In genomic region chr15:80192847-80193246, GRCm38 (mm10) we compare ENCODE assay signal across 27 mouse cellular contexts. TPM values are rescaled to one million over a fixed set of nuclear protein-coding genes. Genes with fewer than 3 reads are reported as not detected.
DNase-seq lines count a peak whose midpoint lies in the region; ATAC-seq and TF ChIP-seq lines count a peak whose summit lies in the region.
"Had no signal": no experiment of that assay in that cellular context is flagged by ENCODE, and none has a peak within 500 bp of the region (broad histone marks: within the 10 kb centered on the region; RNA-seq: fewer than 3 reads in every experiment).

No protein-coding gene starts in this region.

- peak overlapping the region; percentile 54; the same call in 1 of the 2 replicates for H3K27ac ChIP-seq in stomach, embryonic 15.5 days
- H3K27ac ChIP-seq in hindbrain, postnatal 0 days, result no peak overlapping the region
- H3K27ac ChIP-seq: embryonic facial prominence, embryonic 12.5 days; hindbrain, embryonic 10.5 days; limb, embryonic 13.5 days; liver, embryonic 12.5 days; midbrain, embryonic 10.5 days; neural tube, embryonic 15.5 days had no signal

- 0 out of 2 replicates have a peak, but pooled peaks cover 4% of the 10 kb centered on the region for H3K36me3 ChIP-seq in stomach, embryonic 15.5 days
- H3K36me3 ChIP-seq in hindbrain, postnatal 0 days (ENCODE audit: insufficient read depth, low read length), result no peaks in the 10 kb centered on the region
- H3K36me3 ChIP-seq: embryonic facial prominence, embryonic 12.5 days; heart, embryonic 12.5 days; limb, embryonic 13.5 days; liver, embryonic 12.5 days; neural tube, embryonic 15.5 days had no signal

- no peaks in the 10 kb centered on the region for H3K9me3 ChIP-seq in stomach, embryonic 15.5 days
- no peaks in the 10 kb centered on the region for H3K9me3 ChIP-seq in hindbrain, postnatal 0 days (ENCODE audit: low read length)
- H3K9me3 ChIP-seq: embryonic facial prominence, embryonic 12.5 days; limb, embryonic 13.5 days; liver, embryonic 12.5 days; neural tube, embryonic 15.5 days had no signal

- no peak overlapping the region for H3K9ac ChIP-seq in stomach, embryonic 15.5 days
- H3K9ac ChIP-seq in hindbrain, postnatal 0 days (replicated peaks; ENCODE audit: low read length), result no peak overlapping the region
- H3K9ac ChIP-seq: embryonic facial prominence, embryonic 12.5 days; forebrain, postnatal 0 days; heart, embryonic 12.5 days; limb, embryonic 13.5 days; liver, embryonic 12.5 days; neural tube, embryonic 15.5 days had no signal

- no peak for TF ChIP-seq CTCF in hindbrain, postnatal 0 days (IDR thresholded peaks at IDR 0.05; ENCODE audit: low read depth)

- no peak; the same call in 1 of the 2 replicates for ATAC-seq in stomach, embryonic 15.5 days (ENCODE audit: insufficient read depth, low FRiP score, low read depth)
- ATAC-seq in hindbrain, postnatal 0 days, result no peak
- ATAC-seq: forebrain, postnatal 0 days; liver, embryonic 12.5 days had no signal

- no peaks in the 10 kb centered on the region for H3K27me3 ChIP-seq in stomach, embryonic 15.5 days (replicated peaks)
- no peaks in the 10 kb centered on the region for H3K27me3 ChIP-seq in hindbrain, postnatal 0 days (ENCODE audit: insufficient read depth, low read length)
- H3K27me3 ChIP-seq: embryonic facial prominence, embryonic 12.5 days; heart, embryonic 12.5 days; limb, embryonic 13.5 days; neural tube, embryonic 15.5 days had no signal

- WGBS in stomach, embryonic 15.5 days, result 71% methylated on average over 7 of the region's 7 CpGs
- 87% methylated on average over 7 of the region's 7 CpGs for WGBS in hindbrain, postnatal 0 days

- peaks cover 41% of the 10 kb centered on the region for H3K4me1 ChIP-seq in stomach, embryonic 15.5 days
- H3K4me1 ChIP-seq in hindbrain, postnatal 0 days (ENCODE audit: insufficient read depth, low read length), result peaks cover 9% of the 10 kb centered on the region; the same call in 1 of the 2 replicates

- peak overlapping the region; percentile 5; the same call in 1 of the 2 replicates for H3K4me2 ChIP-seq in stomach, embryonic 15.5 days
- no peak overlapping the region for H3K4me2 ChIP-seq in hindbrain, postnatal 0 days (ENCODE audit: low read depth, low read length)
- H3K4me2 ChIP-seq: embryonic facial prominence, embryonic 12.5 days; heart, embryonic 12.5 days; limb, embryonic 13.5 days; liver, embryonic 12.5 days; neural tube, embryonic 15.5 days had no signal

- no peak overlapping the region for H3K4me3 ChIP-seq in stomach, embryonic 15.5 days (replicated peaks)
- no peak overlapping the region for H3K4me3 ChIP-seq in hindbrain, postnatal 0 days (ENCODE audit: low read length)
- H3K4me3 ChIP-seq: embryonic facial prominence, embryonic 12.5 days; heart, embryonic 12.5 days; hindbrain, embryonic 10.5 days; limb, embryonic 13.5 days; liver, embryonic 12.5 days; midbrain, embryonic 10.5 days; neural tube, embryonic 15.5 days had no signal

- peak; percentile 45 for DNase-seq in kidney, adult 11 months
- DNase-seq in kidney, postnatal 4 days, result no peak
- peak; percentile 15 for DNase-seq in thymus, postnatal 0 days (ENCODE audit: low spot score)
- no peak for DNase-seq in thymus, postnatal 36 days
- DNase-seq in hindbrain, postnatal 0 days (ENCODE audit: low spot score), result no peak
- DNase-seq in right cerebral cortex, adult 2 months (ENCODE audit: low spot score in 2 of 2), result no peak
- DNase-seq: adrenal gland, adult 8-10 months; cerebellum, adult 11-12 months; cerebellum, postnatal 14 days; forebrain, postnatal 0 days; gastrocnemius, postnatal 25 days; heart, adult 18-20 months; heart, postnatal 10 days; lung, adult 18-20 months; lung, postnatal 10 days had no signal

RNA-seq across cellular contexts. Expression of gene Mgat3, which starts 19.3 kb away (rescaled TPM):
- polyA plus RNA-seq in thymus, postnatal 0 days (2015; fragmentation: Nextera tagmentation; extraction: Ambion mirVana), result 4.7 and 5.0 TPM in 2 replicates
- 9.6 and 10.6 TPM in 2 replicates for polyA plus RNA-seq in stomach, embryonic 15.5 days (2015; fragmentation: Nextera tagmentation; extraction: Ambion mirVana)
- total RNA-seq in hindbrain, postnatal 0 days (2014; rRNA removed), result 99.6 and 106 TPM in 2 replicates
- polyA plus RNA-seq in hindbrain, postnatal 0 days (2015; fragmentation: Nextera tagmentation; extraction: Ambion mirVana), result 13.2 and 13.5 TPM in 2 replicates
- total RNA-seq: MEL had no signal

RNA-seq across cellular contexts. Expression of gene Mief1, which starts 41.0 kb away (rescaled TPM):
- polyA plus RNA-seq in thymus, postnatal 0 days (2015; fragmentation: Nextera tagmentation; extraction: Ambion mirVana), result 25.3 and 27.7 TPM in 2 replicates
- polyA plus RNA-seq in stomach, embryonic 15.5 days (2015; fragmentation: Nextera tagmentation; extraction: Ambion mirVana), result 28.2 and 32.1 TPM in 2 replicates
- total RNA-seq in hindbrain, postnatal 0 days (2014; rRNA removed), result 46.3 and 51.1 TPM in 2 replicates
- polyA plus RNA-seq in hindbrain, postnatal 0 days (2015; fragmentation: Nextera tagmentation; extraction: Ambion mirVana), result 20.3 and 22.0 TPM in 2 replicates

RNA-seq across cellular contexts. Expression of gene AC140267.1, which starts 42.8 kb away (rescaled TPM):
- not detected in 2 replicates for polyA plus RNA-seq in thymus, postnatal 0 days (2015; fragmentation: Nextera tagmentation; extraction: Ambion mirVana)
- polyA plus RNA-seq in stomach, embryonic 15.5 days (2015; fragmentation: Nextera tagmentation; extraction: Ambion mirVana), result not detected in 2 replicates
- not detected in 2 replicates for total RNA-seq in hindbrain, postnatal 0 days (2014; rRNA removed)
- not detected in 2 replicates for polyA plus RNA-seq in hindbrain, postnatal 0 days (2015; fragmentation: Nextera tagmentation; extraction: Ambion mirVana)
- total RNA-seq: forebrain, postnatal 0 days; MEL had no signal
- polyA plus RNA-seq: forebrain, embryonic 11.5 days; forebrain, postnatal 0 days; hindbrain, embryonic 10.5 days; hindbrain, embryonic 16.5 days; kidney, postnatal 0 days; limb, embryonic 13.5 days; liver, embryonic 12.5 days; neural tube, embryonic 15.5 days had no signal

RNA-seq across cellular contexts. Expression of gene Tab1, which starts 59.9 kb away (rescaled TPM):
- polyA plus RNA-seq in thymus, postnatal 0 days (2015; fragmentation: Nextera tagmentation; extraction: Ambion mirVana), result 37.3 and 38.2 TPM in 2 replicates
- 29.5 and 33.2 TPM in 2 replicates for polyA plus RNA-seq in stomach, embryonic 15.5 days (2015; fragmentation: Nextera tagmentation; extraction: Ambion mirVana)
- total RNA-seq in hindbrain, postnatal 0 days (2014; rRNA removed), result 55.0 and 58.6 TPM in 2 replicates
- 26.5 and 27.9 TPM in 2 replicates for polyA plus RNA-seq in hindbrain, postnatal 0 days (2015; fragmentation: Nextera tagmentation; extraction: Ambion mirVana)

Comparison
In these comparisons a context has a peak if more than half of its experiments do, and no peak if none do; other contexts are left out.
1. DNase-seq: peak in kidney, adult 11 months (single experiment) and thymus, postnatal 0 days (single experiment); none in kidney, postnatal 4 days (0 of 2), thymus, postnatal 36 days (0 of 2), hindbrain, postnatal 0 days (single experiment) and right cerebral cortex, adult 2 months (0 of 2).